Mouse (Mus musculus): ENCODE data around the gene 4930562C15Rik.

- TF ChIP-seq POLR2A (IDR thresholded peaks at IDR 0.05; ENCODE audit: borderline replicate concordance, extremely low read depth, insufficient read depth, insufficient read length, poor library complexity, severe bottlenecking) (no peak), CTCF (IDR thresholded peaks at IDR 0.05; ENCODE audit: borderline replicate concordance, extremely low read depth, insufficient read depth, insufficient read length) (no peak)
Measured at GRCm38 (mm10) chr16:4833858-4834257, 1.4 kb upstream of the 4930562C15Rik start.

All from brain, embryonic 14.5 days (tissue).